Mouse (Mus musculus) thymus, adult 2 months (tissue): Measurements from ENCODE around the gene Smtn. TPM values are rescaled to one million over a fixed set of nuclear protein-coding genes. Genes with fewer than 3 reads are reported as not detected.

Experiments
- DNase-seq: peaks from one replicate; pipeline ENCODE4 v3.0.0; 2021
- H3K27ac ChIP-seq: fragments of 200-500 bp; 2 replicates; pipeline ENCODE4 v1.5.1; 2012; ENCODE audit warnings: low read length, control low read depth; ENCODE audit not compliant: control insufficient read depth, insufficient read depth
- H3K27me3 ChIP-seq: fragments of 200-500 bp; 2 replicates; pipeline ENCODE4 v1.6.1; 2012; ENCODE audit warnings: mild to moderate bottlenecking, low read length, moderate library complexity, mixed read lengths; ENCODE audit not compliant: control insufficient read depth, insufficient read depth
- H3K36me3 ChIP-seq: fragments of 200-500 bp; 2 replicates; pipeline ENCODE4 v1.6.1; 2012; ENCODE audit warnings: mild to moderate bottlenecking, low read length, moderate library complexity; ENCODE audit not compliant: control insufficient read depth, insufficient read depth
- H3K4me1 ChIP-seq: fragments of 200-500 bp; replicated peaks from 2 replicates; pipeline ENCODE4 v1.6.1; 2012; ENCODE audit warnings: low read length; ENCODE audit not compliant: control insufficient read depth, insufficient read depth
- H3K4me3 ChIP-seq: fragments of 200-500 bp; 2 replicates; pipeline ENCODE4 v1.5.1; 2012; ENCODE audit warnings: mild to moderate bottlenecking, low read length, control low read depth, moderate library complexity; ENCODE audit not compliant: control insufficient read depth, insufficient read depth
- CTCF ChIP-seq: fragments of 200-500 bp; IDR thresholded peaks from 2 replicates; pipeline ENCODE4 v1.5.1; 2012; ENCODE audit warnings: mild to moderate bottlenecking, control low read depth, low read length, moderate library complexity, borderline replicate concordance; ENCODE audit not compliant: control insufficient read depth, poor library complexity, insufficient read depth; ENCODE audit errors: extremely low read depth
- POLR2A ChIP-seq: fragments of 200-500 bp; IDR thresholded peaks from 2 replicates; pipeline ENCODE4 v1.6.1; 2012; ENCODE audit warnings: mild to moderate bottlenecking, low read length, control low read depth, moderate library complexity; ENCODE audit not compliant: control insufficient read depth, poor library complexity, insufficient read depth; ENCODE audit errors: extremely low read depth
- WGBS: fragments of 180-500 bp; shearing (Covaris S2); methylation state at CpG from one replicate; pipeline ENCODE4 v1.1.7; 2018; 5-methylcytosine and 5-hydroxymethylcytosine counted together
- polyA plus RNA-seq: library from polyadenylated mRNA; depleted of rRNA; stranded (reverse); fragments of >200 nt; gene quantifications from 2 replicates; pipeline ENCODE4 v1.2.3, GENCODE M21; 2012

Gene Smtn
- polyA plus RNA-seq, 1 experiment = 21.2 TPM

- no peak overlapping the region for H3K4me3 ChIP-seq
- no peaks in the 10 kb centered on the region for H3K4me1 ChIP-seq
- DNase-seq = no peak
- WGBS = 98% methylated on average over 7 of the region's 7 CpGs
- H3K27ac ChIP-seq = no peak overlapping the region
- no peaks in the 10 kb centered on the region for H3K27me3 ChIP-seq
- TF ChIP-seq CTCF (no peak), POLR2A (no peak)
- H3K36me3 ChIP-seq = no peaks in the 10 kb centered on the region
Observed at GRCm38 (mm10) chr11:3523840-3524582, 16.4 kb downstream of the Smtn start.

GRCm38 (mm10) chr11:3522285-3523000 is 18.0 kb downstream of the Smtn start:
- 96% methylated on average over 17 of the region's 17 CpGs for WGBS
- DNase-seq = no peak

GRCm38 (mm10) chr11:3521339-3522224 is 18.8 kb downstream of the Smtn start:
- H3K4me1 ChIP-seq = peaks cover 12% of the 10 kb centered on the region
- no peaks in the 10 kb centered on the region for H3K36me3 ChIP-seq
- H3K4me3 ChIP-seq = no peak overlapping the region
- TF ChIP-seq POLR2A (no peak), CTCF (no peak)
- H3K27me3 ChIP-seq = no peaks in the 10 kb centered on the region
- 94% methylated on average over 23 of the region's 23 CpGs for WGBS
- H3K27ac ChIP-seq = no peak overlapping the region
- no peak for DNase-seq

More at GRCm38 (mm10) chr11:3522285-3523000, 18.0 kb downstream of the Smtn start:
- H3K4me3 ChIP-seq = no peak overlapping the region
- no peaks in the 10 kb centered on the region for H3K27me3 ChIP-seq
- peaks cover 5% of the 10 kb centered on the region for H3K4me1 ChIP-seq
- no peaks in the 10 kb centered on the region for H3K36me3 ChIP-seq
- no peak for TF ChIP-seq POLR2A
- TF ChIP-seq CTCF = no peak
- H3K27ac ChIP-seq = no peak overlapping the region

- Histone ChIP-seq H3K27ac (no peak overlapping the region), H3K27me3 (no peaks in the 10 kb centered on the region; the same call in 1 of the 2 replicates), H3K4me1 (peaks cover 12% of the 10 kb centered on the region), H3K4me3 (no peak overlapping the region), H3K36me3 (no peaks in the 10 kb centered on the region)
- WGBS = 95% methylated on average over 13 of the region's 14 CpGs
- TF ChIP-seq CTCF (no peak), POLR2A (no peak)
- DNase-seq = no peak
Observed at GRCm38 (mm10) chr11:3520919-3521318, 19.5 kb downstream of the Smtn start.

- no peak for DNase-seq
- Histone ChIP-seq H3K4me3 (no peak overlapping the region), H3K27ac (no peak overlapping the region), H3K27me3 (no peaks in the 10 kb centered on the region; the same call in 1 of the 2 replicates), H3K36me3 (no peaks in the 10 kb centered on the region), H3K4me1 (peaks cover 15% of the 10 kb centered on the region)
- WGBS = 95% methylated on average over 11 of the region's 11 CpGs
- no peak for TF ChIP-seq POLR2A
- TF ChIP-seq CTCF = no peak
Observed at GRCm38 (mm10) chr11:3519756-3520398, 20.5 kb downstream of the Smtn start.

- no peaks in the 10 kb centered on the region; the same call in 1 of the 2 replicates for H3K27me3 ChIP-seq
- no peaks in the 10 kb centered on the region for H3K36me3 ChIP-seq
- TF ChIP-seq POLR2A (no peak), CTCF (no peak)
- no peak overlapping the region for H3K4me3 ChIP-seq
- peaks cover 21% of the 10 kb centered on the region for H3K4me1 ChIP-seq
- WGBS = 87% methylated on average over 4 of the region's 4 CpGs
- no peak for DNase-seq
- H3K27ac ChIP-seq = no peak overlapping the region
Observed at GRCm38 (mm10) chr11:3519051-3519726, 21.2 kb downstream of the Smtn start.
